Mouse (Mus musculus): ENCODE results near the gene Plekha7.

GRCm38 (mm10) chr7:116181444-116181946, 126.7 kb downstream of the Plekha7 start:
- TF ChIP-seq POLR2A (IDR thresholded peaks at IDR 0.05; ENCODE audit: control insufficient read depth, extremely low read depth, insufficient read depth, low read length, poor library complexity) (no peak), CTCF (IDR thresholded peaks at IDR 0.05; ENCODE audit: borderline replicate concordance, control insufficient read depth, extremely low read depth, insufficient read depth, low read length, poor library complexity) (no peak)

All from thymus, adult 2 months (tissue).